Comparison of ENCODE assay signal across 24 mouse cellular contexts in the genomic region with DNA sequence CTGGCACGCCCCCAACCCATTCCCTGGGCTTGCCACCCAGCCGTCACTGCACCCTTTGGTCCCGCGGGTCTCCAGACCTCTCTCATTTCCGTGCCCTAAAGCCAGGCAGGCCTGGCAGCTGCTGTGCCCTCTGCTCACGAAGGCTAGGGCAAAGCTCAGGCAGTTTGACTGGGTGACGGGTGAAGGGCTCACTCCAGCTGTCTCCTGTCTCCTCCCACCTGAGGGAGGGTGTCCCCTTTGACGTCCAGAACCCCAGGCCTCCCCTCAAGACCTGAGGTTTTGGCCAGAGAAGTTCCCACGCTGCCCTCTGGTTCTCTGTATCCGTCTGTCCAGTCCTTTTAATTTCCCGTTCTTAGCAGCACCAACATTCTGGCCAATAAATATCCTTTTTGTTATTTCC. TPM values are rescaled to one million over a fixed set of nuclear protein-coding genes. Genes with fewer than 3 reads are reported as not detected.
"Had no signal": no experiment of that assay in that cellular context is flagged by ENCODE, and none has a peak within 500 bp of the region (broad histone marks: within the 10 kb centered on the region; RNA-seq: fewer than 3 reads in every experiment).

No protein-coding gene starts in this region.

- ATAC-seq: lung, postnatal 0 days; midbrain, embryonic 13.5 days; midbrain, embryonic 15.5 days; midbrain, embryonic 16.5 days had no signal

- H3K9me3 ChIP-seq: limb, embryonic 10.5 days; limb, embryonic 12.5 days; limb, embryonic 13.5 days; limb, embryonic 15.5 days; liver, embryonic 13.5 days; liver, embryonic 15.5 days; lung, embryonic 15.5 days; megakaryocyte, embryonic 14.5 days; midbrain, embryonic 10.5 days; midbrain, embryonic 12.5 days; midbrain, embryonic 13.5 days; midbrain, embryonic 15.5 days; neural tube, embryonic 12.5 days; neural tube, embryonic 13.5 days had no signal

- H3K27ac ChIP-seq: limb, embryonic 10.5 days; limb, embryonic 12.5 days; limb, embryonic 13.5 days; limb, embryonic 15.5 days; liver, embryonic 13.5 days; liver, embryonic 14.5 days; liver, embryonic 15.5 days; lung, embryonic 15.5 days; macrophage; midbrain, embryonic 10.5 days; midbrain, embryonic 12.5 days; midbrain, embryonic 13.5 days; midbrain, embryonic 15.5 days; neural tube, embryonic 12.5 days; neural tube, embryonic 13.5 days had no signal

- H3K9ac ChIP-seq: limb, embryonic 12.5 days; limb, embryonic 13.5 days; limb, embryonic 15.5 days; liver, embryonic 13.5 days; liver, embryonic 14.5 days; liver, embryonic 15.5 days; liver, postnatal 0 days; lung, embryonic 14.5 days; lung, embryonic 15.5 days; midbrain, embryonic 12.5 days; midbrain, embryonic 13.5 days; midbrain, embryonic 15.5 days; neural tube, embryonic 12.5 days; neural tube, embryonic 13.5 days had no signal

- H3K4me2 ChIP-seq: limb, embryonic 12.5 days; limb, embryonic 13.5 days; limb, embryonic 15.5 days; liver, embryonic 11.5 days; liver, embryonic 13.5 days; liver, embryonic 15.5 days; lung, embryonic 14.5 days; lung, embryonic 15.5 days; midbrain, embryonic 11.5 days; midbrain, embryonic 12.5 days; midbrain, embryonic 13.5 days; midbrain, embryonic 15.5 days; neural tube, embryonic 12.5 days; neural tube, embryonic 13.5 days had no signal

- H3K27me3 ChIP-seq: limb, embryonic 12.5 days; limb, embryonic 13.5 days; limb, embryonic 15.5 days; liver, embryonic 13.5 days; liver, embryonic 15.5 days; lung, embryonic 15.5 days; midbrain, embryonic 12.5 days; midbrain, embryonic 13.5 days; midbrain, embryonic 15.5 days; neural tube, embryonic 12.5 days; neural tube, embryonic 13.5 days had no signal

- H3K4me1 ChIP-seq: midbrain, embryonic 15.5 days had no signal

- H3K4me3 ChIP-seq: limb, embryonic 10.5 days; limb, embryonic 12.5 days; limb, embryonic 13.5 days; limb, embryonic 15.5 days; liver, embryonic 13.5 days; liver, embryonic 15.5 days; lung, embryonic 15.5 days; megakaryocyte, embryonic 14.5 days; midbrain, embryonic 10.5 days; midbrain, embryonic 12.5 days; midbrain, embryonic 13.5 days; midbrain, embryonic 15.5 days; myocyte; neural tube, embryonic 12.5 days; neural tube, embryonic 13.5 days had no signal

RNA-seq across cellular contexts. Expression of a gene that starts 18.7 kb away (rescaled TPM):
- total RNA-seq: megakaryocyte progenitor cell, adult 5-6 weeks had no signal
- polyA plus RNA-seq: liver, embryonic 13.5 days; liver, embryonic 15.5 days; liver, postnatal 0 days; macrophage had no signal
